Mouse (Mus musculus) stomach, embryonic 15.5 days (tissue): ENCODE measurements around the gene Fam189a1. TPM values are rescaled to one million over a fixed set of nuclear protein-coding genes. Genes with fewer than 3 reads are reported as not detected.

Experiments
- ATAC-seq: fragments of 200-750 bp; cut with Nextera tagmentation; 2 replicates; pipeline ENCODE4 v1.8.0; 2017; ENCODE audit warnings: low read depth, moderate number of reproducible peaks, moderate TSS enrichment; ENCODE audit not compliant: insufficient read depth, low FRiP score
- H3K27ac ChIP-seq: fragments of 300-500 bp; sonication (generic); 2 replicates; pipeline ENCODE4 v1.5.1; 2015; ENCODE audit warnings: mild to moderate bottlenecking, inconsistent platforms
- H3K27me3 ChIP-seq: fragments of 300-500 bp; sonication (generic); replicated peaks from 2 replicates; pipeline ENCODE4 v1.6.1; 2015; ENCODE audit warnings: inconsistent platforms
- H3K36me3 ChIP-seq: fragments of 300-500 bp; sonication (generic); 2 replicates; pipeline ENCODE4 v1.6.1; 2015; ENCODE audit warnings: inconsistent platforms
- H3K4me1 ChIP-seq: fragments of 300-500 bp; sonication (generic); 2 replicates; pipeline ENCODE4 v1.6.1; 2015; ENCODE audit warnings: inconsistent platforms
- H3K4me2 ChIP-seq: fragments of 300-500 bp; sonication (generic); 2 replicates; pipeline ENCODE4 v1.6.1; 2015; ENCODE audit warnings: mild to moderate bottlenecking, inconsistent platforms
- H3K4me3 ChIP-seq: fragments of 300-500 bp; sonication (generic); replicated peaks from 2 replicates; pipeline ENCODE4 v1.5.1; 2015; ENCODE audit warnings: inconsistent platforms
- H3K9ac ChIP-seq: fragments of 300-500 bp; sonication (generic); 2 replicates; pipeline ENCODE4 v1.6.1; 2015; ENCODE audit warnings: inconsistent platforms
- H3K9me3 ChIP-seq: fragments of 300-500 bp; sonication (generic); 2 replicates; pipeline ENCODE4 v1.6.1; 2016; ENCODE audit warnings: inconsistent platforms
- WGBS: fragments of 180-500 bp; shearing (Covaris S2); methylation state at CpG from one replicate; pipeline ENCODE4 v1.1.7; 2015; 5-methylcytosine and 5-hydroxymethylcytosine counted together
- polyA plus RNA-seq: library from polyadenylated mRNA; unstranded; fragments of >200 nt; fragmentation: Nextera tagmentation; extraction: Ambion mirVana; gene quantifications from 2 replicates; pipeline ENCODE4 v1.2.1, GENCODE M21; 2015

The Fam189a1 gene
- 0.61 and 0.74 TPM in 2 replicates for polyA plus RNA-seq

GRCm38 (mm10) chr7:65156514-65156911 is at the start of gene Fam189a1:
Fam189a1 (minus strand) TSS chr7:65156570.
- H3K27ac ChIP-seq: no peak within 1 kb of the TSS
- H3K36me3 ChIP-seq: no peaks in the 10 kb centered on the region
- under 1% methylated on average over 40 of the region's 50 CpGs for WGBS
- ATAC-seq: peak; percentile 53; the same call in 1 of the 2 replicates
- H3K9ac ChIP-seq: peak within 1 kb of the TSS; percentile 23; the same call in 1 of the 2 replicates
- peak within 1 kb of the TSS; percentile 53 for H3K4me3 ChIP-seq
- H3K9me3 ChIP-seq: no peaks in the 10 kb centered on the region
- peaks cover 7% of the 10 kb centered on the region for H3K4me1 ChIP-seq
- H3K4me2 ChIP-seq: peak within 1 kb of the TSS; percentile 97
- peaks cover 41% of the 10 kb centered on the region for H3K27me3 ChIP-seq

GRCm38 (mm10) chr7:65206021-65206420 is 49.7 kb upstream of the Fam189a1 start:
- H3K9ac ChIP-seq: no peak overlapping the region
- H3K4me1 ChIP-seq: no peaks in the 10 kb centered on the region
- no peak overlapping the region for H3K4me2 ChIP-seq
- H3K36me3 ChIP-seq: no peaks in the 10 kb centered on the region
- no peak overlapping the region for H3K4me3 ChIP-seq
- H3K9me3 ChIP-seq: no peaks in the 10 kb centered on the region
- 87% methylated on average over 6 of the region's 6 CpGs for WGBS
- no peaks in the 10 kb centered on the region for H3K27me3 ChIP-seq
- no peak for ATAC-seq
- H3K27ac ChIP-seq: no peak overlapping the region

GRCm38 (mm10) chr7:65202719-65203118 is 46.3 kb upstream of the Fam189a1 start:
- WGBS: 77% methylated on average over 10 of the region's 10 CpGs
- H3K36me3 ChIP-seq: no peaks in the 10 kb centered on the region
- H3K9ac ChIP-seq: no peak overlapping the region
- H3K27me3 ChIP-seq: no peaks in the 10 kb centered on the region
- no peak overlapping the region for H3K4me2 ChIP-seq
- ATAC-seq: no peak
- H3K4me3 ChIP-seq: no peak overlapping the region
- no peak overlapping the region for H3K27ac ChIP-seq
- no peaks in the 10 kb centered on the region for H3K9me3 ChIP-seq
- no peaks in the 10 kb centered on the region for H3K4me1 ChIP-seq

GRCm38 (mm10) chr7:65180694-65181093 is 24.3 kb upstream of the Fam189a1 start:
- no peak for ATAC-seq
- no peaks in the 10 kb centered on the region for H3K27me3 ChIP-seq
- no peaks in the 10 kb centered on the region for H3K9me3 ChIP-seq
- no peaks in the 10 kb centered on the region for H3K36me3 ChIP-seq
- 51% methylated on average over 5 of the region's 5 CpGs for WGBS
- H3K4me3 ChIP-seq: no peak overlapping the region
- H3K4me1 ChIP-seq: no peaks in the 10 kb centered on the region
- no peak overlapping the region for H3K4me2 ChIP-seq
- no peak overlapping the region for H3K27ac ChIP-seq
- H3K9ac ChIP-seq: no peak overlapping the region

- Histone ChIP-seq H3K4me1 (no peaks in the 10 kb centered on the region), H3K4me2 (no peak overlapping the region), H3K9me3 (no peaks in the 10 kb centered on the region), H3K27me3 (no peaks in the 10 kb centered on the region), H3K4me3 (no peak overlapping the region), H3K9ac (no peak overlapping the region), H3K36me3 (no peaks in the 10 kb centered on the region), H3K27ac (no peak overlapping the region)
- 79% methylated on average over 4 of the region's 4 CpGs for WGBS
- no peak for ATAC-seq
Observed at GRCm38 (mm10) chr7:65170762-65171161, 14.4 kb upstream of the Fam189a1 start.

GRCm38 (mm10) chr7:65157031-65158025 is 958 bp upstream of the Fam189a1 start:
- Histone ChIP-seq H3K9me3 (no peaks in the 10 kb centered on the region), H3K4me2 (peak overlapping the region; percentile 97), H3K4me3 (peak overlapping the region; percentile 53), H3K27ac (no peak overlapping the region), H3K4me1 (peaks cover 7% of the 10 kb centered on the region), H3K36me3 (no peaks in the 10 kb centered on the region), H3K9ac (no peak overlapping the region), H3K27me3 (peaks cover 41% of the 10 kb centered on the region)
- ATAC-seq: no peak
- WGBS: 18% methylated on average over 16 of the region's 16 CpGs

- peak overlapping the region; percentile 97 for H3K4me2 ChIP-seq
- WGBS: under 1% methylated on average over 87 of the region's 122 CpGs
- no peak overlapping the region for H3K27ac ChIP-seq
- H3K9me3 ChIP-seq: no peaks in the 10 kb centered on the region
- peaks cover 7% of the 10 kb centered on the region for H3K4me1 ChIP-seq
- H3K4me3 ChIP-seq: peak overlapping the region; percentile 53
- peak; percentile 58; the same call in 1 of the 2 replicates for ATAC-seq
- H3K36me3 ChIP-seq: no peaks in the 10 kb centered on the region
- H3K27me3 ChIP-seq: peaks cover 41% of the 10 kb centered on the region
- H3K9ac ChIP-seq: peak overlapping the region; percentile 23; the same call in 1 of the 2 replicates
Observed at GRCm38 (mm10) chr7:65155628-65156513, 499 bp downstream of the Fam189a1 start.

- Histone ChIP-seq H3K4me1 (peaks cover 7% of the 10 kb centered on the region), H3K27ac (no peak overlapping the region), H3K9me3 (no peaks in the 10 kb centered on the region), H3K27me3 (peaks cover 41% of the 10 kb centered on the region), H3K4me2 (no peak overlapping the region), H3K9ac (no peak overlapping the region), H3K4me3 (no peak overlapping the region), H3K36me3 (no peaks in the 10 kb centered on the region)
- 16% methylated on average over 7 of the region's 7 CpGs for WGBS
- ATAC-seq: no peak
Observed at GRCm38 (mm10) chr7:65154576-65154975, 1.8 kb downstream of the Fam189a1 start.

GRCm38 (mm10) chr7:65153846-65154245 is 2.5 kb downstream of the Fam189a1 start:
- WGBS: 71% methylated on average over 7 of the region's 7 CpGs
- Histone ChIP-seq H3K27me3 (peaks cover 41% of the 10 kb centered on the region), H3K4me2 (no peak overlapping the region), H3K9me3 (no peaks in the 10 kb centered on the region), H3K4me1 (peaks cover 7% of the 10 kb centered on the region), H3K4me3 (no peak overlapping the region), H3K27ac (no peak overlapping the region), H3K36me3 (no peaks in the 10 kb centered on the region), H3K9ac (no peak overlapping the region)
- no peak for ATAC-seq

- no peak overlapping the region for H3K4me2 ChIP-seq
- no peaks in the 10 kb centered on the region for H3K9me3 ChIP-seq
- H3K4me1 ChIP-seq: peaks cover 5% of the 10 kb centered on the region
- no peak overlapping the region for H3K9ac ChIP-seq
- H3K27ac ChIP-seq: no peak overlapping the region
- WGBS: 90% methylated on average over 7 of the region's 7 CpGs
- no peak for ATAC-seq
- H3K27me3 ChIP-seq: peaks cover 28% of the 10 kb centered on the region
- no peaks in the 10 kb centered on the region for H3K36me3 ChIP-seq
- no peak overlapping the region for H3K4me3 ChIP-seq
Observed at GRCm38 (mm10) chr7:65151526-65151925, 4.8 kb downstream of the Fam189a1 start.

GRCm38 (mm10) chr7:65149040-65149439 is 7.3 kb downstream of the Fam189a1 start:
- H3K4me1 ChIP-seq: no peaks in the 10 kb centered on the region
- no peaks in the 10 kb centered on the region for H3K36me3 ChIP-seq
- no peak overlapping the region for H3K4me3 ChIP-seq
- no peak overlapping the region for H3K27ac ChIP-seq
- H3K27me3 ChIP-seq: peaks cover 12% of the 10 kb centered on the region
- ATAC-seq: no peak
- H3K9me3 ChIP-seq: no peaks in the 10 kb centered on the region
- H3K9ac ChIP-seq: no peak overlapping the region
- 86% methylated on average over 9 of the region's 9 CpGs for WGBS
- no peak overlapping the region for H3K4me2 ChIP-seq
